Mouse (Mus musculus) heart, postnatal 0 days (tissue): Measurements from ENCODE around the gene Synrg. TPM values are rescaled to one million over a fixed set of nuclear protein-coding genes. Genes with fewer than 3 reads are reported as not detected.

ENCODE experiments used
- ATAC-seq: fragments of 200-750 bp; cut with Nextera tagmentation; 2 replicates; pipeline ENCODE4 v1.8.0; 2017; ENCODE audit warnings: low read depth, moderate number of reproducible peaks, moderate library complexity; ENCODE audit not compliant: insufficient read depth
- DNase-seq: peaks from one replicate; pipeline ENCODE4 v3.0.0-alpha.2; 2016; ENCODE audit warnings: low spot score
- H3K27ac ChIP-seq: fragments of 300-500 bp; sonication (generic); 2 replicates; pipeline ENCODE4 v1.5.1; 2014; ENCODE audit warnings: low read depth, mild to moderate bottlenecking
- H3K27me3 ChIP-seq: fragments of 300-500 bp; sonication (generic); 2 replicates; pipeline ENCODE4 v1.6.1; 2014; ENCODE audit warnings: low read length, mixed read lengths; ENCODE audit not compliant: control insufficient read depth, insufficient read depth
- H3K36me3 ChIP-seq: fragments of 300-500 bp; sonication (generic); replicated peaks from 2 replicates; pipeline ENCODE4 v1.6.1; 2014; ENCODE audit warnings: low read length, mixed read lengths; ENCODE audit not compliant: control insufficient read depth, insufficient read depth
- H3K4me1 ChIP-seq: fragments of 300-500 bp; sonication (generic); 2 replicates; pipeline ENCODE4 v1.6.1; 2014; ENCODE audit warnings: antibody characterized with exemption; ENCODE audit not compliant: control insufficient read depth, insufficient read depth
- H3K4me2 ChIP-seq: fragments of 300-500 bp; sonication (generic); 2 replicates; pipeline ENCODE4 v1.6.1; 2014; ENCODE audit warnings: low read depth, mild to moderate bottlenecking, low read length, moderate library complexity
- H3K4me3 ChIP-seq: fragments of 300-500 bp; sonication (generic); 2 replicates; pipeline ENCODE4 v1.5.1; 2014; ENCODE audit warnings: low read depth, low read length
- H3K9ac ChIP-seq: fragments of 300-500 bp; sonication (generic); replicated peaks from 2 replicates; pipeline ENCODE4 v1.6.1; 2014; ENCODE audit warnings: low read depth, low read length, mixed read lengths
- H3K9me3 ChIP-seq: fragments of 300-500 bp; sonication (generic); replicated peaks from 2 replicates; pipeline ENCODE4 v1.6.1; 2016; ENCODE audit warnings: low read length; ENCODE audit not compliant: control insufficient read depth
- CTCF ChIP-seq: IDR thresholded peaks from 2 replicates; pipeline ENCODE4 v1.5.1; 2016; ENCODE audit warnings: antibody characterized with exemption, control low read depth, low read depth
- EP300 ChIP-seq: IDR thresholded peaks from 2 replicates; pipeline ENCODE4 v1.6.1; 2016; ENCODE audit warnings: antibody characterized with exemption, low read depth
- WGBS: fragments of 180-500 bp; shearing (Covaris S2); extraction: QIAGEN DNeasy Blood & Tissue Kit; methylation state at CpG from one replicate; pipeline ENCODE4 v1.1.7; 2014; 5-methylcytosine and 5-hydroxymethylcytosine counted together
- polyA plus RNA-seq: library from polyadenylated mRNA; unstranded; fragments of >200 nt; fragmentation: Nextera tagmentation; extraction: Ambion mirVana; gene quantifications from 2 replicates; pipeline ENCODE4 v1.2.1, GENCODE M21; 2015
- total RNA-seq: library from RNA; depleted of rRNA; stranded (reverse); fragments of >200 nt; gene quantifications from 2 replicates; pipeline ENCODE4 v1.2.3, GENCODE M21; 2014; ENCODE audit warnings: low replicate concordance; rRNA removed

Synrg gene
- total RNA-seq (8.9 and 13.3 TPM in 2 replicates), polyA plus RNA-seq (5.0 and 5.6 TPM in 2 replicates)

DNA sequence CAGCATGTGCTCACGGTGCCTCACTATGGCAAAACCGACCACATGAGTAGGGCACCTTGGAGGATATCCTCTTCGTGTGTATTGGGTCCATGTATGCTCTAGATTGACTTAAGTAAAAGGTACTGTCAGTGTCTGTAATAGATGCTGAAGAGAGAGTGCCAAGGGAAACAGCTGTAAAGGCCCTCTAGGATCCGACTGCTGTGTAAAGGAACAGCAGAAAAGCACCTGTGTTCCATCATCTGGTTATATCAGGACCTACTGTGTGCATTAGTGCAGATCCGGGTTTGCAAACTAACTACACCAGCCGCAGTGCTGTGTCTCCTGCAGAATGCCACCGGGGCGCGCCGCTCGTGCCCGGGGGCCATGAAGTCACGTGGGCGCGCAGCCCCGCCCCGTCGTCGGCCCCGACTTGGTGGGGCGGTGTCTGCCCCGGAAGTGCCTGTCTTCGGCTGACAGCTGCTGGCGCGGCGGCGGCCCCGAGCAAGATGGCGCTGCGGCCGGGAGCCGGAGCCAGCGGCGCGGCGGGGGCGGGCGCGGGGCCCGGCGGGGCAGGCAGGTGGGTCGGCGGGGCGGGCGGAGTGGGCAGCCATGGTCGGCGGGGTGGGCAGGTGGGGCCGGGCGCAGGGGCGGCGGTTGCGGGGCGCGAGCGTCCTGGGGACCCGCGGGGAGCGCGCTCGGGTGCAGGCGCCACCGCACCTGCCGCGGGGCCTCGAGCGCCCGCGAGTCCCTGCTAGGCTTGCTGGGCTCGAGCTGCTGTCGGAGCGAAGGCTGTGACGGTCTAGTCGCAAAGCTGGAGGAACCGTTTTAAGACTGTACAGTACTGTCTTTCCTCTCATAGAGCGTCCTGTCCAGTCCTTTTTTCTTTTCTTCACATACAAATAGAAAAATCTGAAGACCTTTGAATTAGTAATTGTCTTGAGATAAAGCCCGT is at the start of gene Synrg:
TSS of gene Synrg (plus strand) at position 438 of the 931 bp plus-strand sequence.
- Histone ChIP-seq H3K27me3 (no peaks in the 10 kb centered on the region), H3K4me1 (no peaks in the 10 kb centered on the region), H3K27ac (peak within 1 kb of the TSS; percentile 83), H3K4me3 (peak within 1 kb of the TSS; percentile 83), H3K9ac (peak within 1 kb of the TSS; percentile 78), H3K36me3 (peaks cover 33% of the 10 kb centered on the region), H3K4me2 (peak within 1 kb of the TSS; percentile 74), H3K9me3 (no peaks in the 10 kb centered on the region)
- ATAC-seq, result peak; percentile 97
- no peak for TF ChIP-seq EP300
- DNase-seq, result peak; percentile 85
- WGBS, result 2% methylated on average over 67 of the region's 76 CpGs

DNA sequence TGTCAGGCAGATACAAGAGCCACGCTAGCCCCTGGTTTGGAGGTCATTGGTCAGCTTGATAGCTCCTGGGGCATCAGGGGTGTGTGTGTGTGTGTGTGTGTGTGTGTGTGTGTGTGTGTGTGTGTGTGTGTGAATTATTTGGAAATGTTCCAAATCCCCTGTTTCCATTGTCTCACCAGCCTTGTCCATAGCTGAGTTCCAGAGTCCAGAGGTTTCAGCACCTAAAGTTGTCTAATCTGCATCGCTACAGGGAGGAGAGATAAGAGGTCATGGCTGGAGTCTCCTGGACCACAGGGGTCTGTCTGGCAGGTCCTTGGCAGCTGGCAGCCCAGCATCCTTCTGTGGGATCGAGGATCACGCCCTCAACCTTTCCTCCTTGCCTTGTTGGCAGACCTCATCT is 49.7 kb upstream of the Synrg start:
- Histone ChIP-seq H3K4me1 (no peaks in the 10 kb centered on the region), H3K4me2 (no peak overlapping the region), H3K9ac (no peak overlapping the region), H3K27ac (no peak overlapping the region), H3K27me3 (no peaks in the 10 kb centered on the region), H3K9me3 (no peaks in the 10 kb centered on the region), H3K4me3 (no peak overlapping the region), H3K36me3 (no peaks in the 10 kb centered on the region)
- WGBS, result 46% methylated on average over 4 of the region's 4 CpGs
- no peak for TF ChIP-seq EP300
- TF ChIP-seq CTCF, result no peak
- no peak for DNase-seq
- no peak for ATAC-seq

DNA sequence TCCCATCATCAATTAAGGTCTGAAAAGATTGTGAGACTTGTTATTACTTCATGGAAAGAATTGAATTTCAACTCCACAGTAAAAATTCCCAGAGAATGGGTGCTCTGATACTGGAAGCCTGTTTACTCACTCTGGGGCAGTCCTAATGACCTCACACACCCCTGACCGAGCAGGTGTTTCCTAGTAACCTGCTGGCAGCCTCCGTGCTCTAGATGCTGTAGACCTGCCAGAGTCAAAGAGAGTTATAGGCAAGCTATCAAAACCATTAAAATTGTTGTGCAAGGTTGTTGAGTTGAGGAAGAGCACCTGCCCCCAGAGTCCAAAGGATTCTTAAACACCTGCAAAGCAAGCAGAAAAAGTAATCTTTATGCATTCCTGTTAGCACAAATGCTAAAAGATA is 41.6 kb upstream of the Synrg start:
- WGBS, result 73% methylated on average over 2 of the region's 2 CpGs
- no peaks in the 10 kb centered on the region for H3K4me1 ChIP-seq
- H3K9ac ChIP-seq, result no peak overlapping the region
- H3K36me3 ChIP-seq, result no peaks in the 10 kb centered on the region
- H3K27ac ChIP-seq, result no peak overlapping the region
- DNase-seq (no peak), ATAC-seq (no peak)
- no peak overlapping the region for H3K4me3 ChIP-seq
- H3K9me3 ChIP-seq, result no peaks in the 10 kb centered on the region
- no peak for TF ChIP-seq EP300
- no peak for TF ChIP-seq CTCF
- H3K4me2 ChIP-seq, result no peak overlapping the region
- no peaks in the 10 kb centered on the region for H3K27me3 ChIP-seq

DNA sequence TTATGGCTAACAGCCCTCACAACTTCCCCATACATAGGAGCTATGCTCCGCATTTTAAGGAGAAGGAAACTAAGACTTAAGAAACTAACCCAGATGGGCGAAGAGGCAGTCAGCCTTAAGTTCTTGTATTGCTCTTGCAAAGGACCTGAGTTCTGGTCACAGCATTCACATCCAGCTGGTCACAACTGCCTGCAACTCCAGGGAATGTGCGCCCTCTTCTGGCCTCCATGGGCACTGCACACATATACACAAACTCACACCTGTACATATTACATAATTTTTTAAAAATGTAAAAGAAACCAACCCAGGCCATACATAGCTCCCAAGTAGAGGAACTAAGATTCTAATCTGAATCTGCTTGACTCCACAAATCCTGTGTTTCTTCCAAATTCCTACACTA is 37.1 kb upstream of the Synrg start:
- H3K9me3 ChIP-seq, result no peaks in the 10 kb centered on the region
- WGBS, result 61% methylated on average over 3 of the region's 3 CpGs
- no peak overlapping the region for H3K4me3 ChIP-seq
- DNase-seq (no peak), ATAC-seq (no peak)
- no peak overlapping the region for H3K9ac ChIP-seq
- H3K27ac ChIP-seq, result no peak overlapping the region
- no peaks in the 10 kb centered on the region for H3K36me3 ChIP-seq
- H3K27me3 ChIP-seq, result no peaks in the 10 kb centered on the region
- no peaks in the 10 kb centered on the region for H3K4me1 ChIP-seq
- TF ChIP-seq CTCF (peak; percentile 46), EP300 (no peak)
- H3K4me2 ChIP-seq, result no peak overlapping the region

DNA sequence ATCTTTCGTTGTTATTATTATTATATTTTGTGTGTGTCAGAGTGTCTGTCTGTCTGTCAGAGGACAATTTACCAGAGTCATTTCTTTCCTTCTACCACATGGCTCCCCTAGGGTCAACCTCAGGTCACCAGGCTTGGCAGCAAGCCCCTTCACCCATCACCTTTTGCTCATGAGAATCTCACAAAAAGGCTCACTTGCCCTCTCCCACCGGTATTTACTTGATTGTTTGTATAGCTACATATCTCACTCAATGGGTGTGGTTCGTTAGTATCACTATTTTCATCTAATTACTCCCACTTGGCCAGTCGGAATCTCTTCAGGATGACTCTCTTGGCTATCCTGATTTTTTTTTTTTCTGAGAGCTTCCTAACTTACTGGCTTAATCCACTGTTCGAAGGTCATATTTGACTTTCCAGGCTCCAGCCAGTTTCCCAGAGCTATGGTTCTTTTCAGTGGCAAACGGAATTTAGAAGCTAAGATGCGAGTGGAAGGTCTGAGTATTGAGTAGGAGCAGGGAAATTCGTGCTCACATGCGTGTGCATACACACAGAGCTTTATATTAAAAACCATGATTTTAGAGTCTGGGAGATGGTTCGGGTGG is 31.6 kb upstream of the Synrg start:
- Histone ChIP-seq H3K4me3 (no peak overlapping the region), H3K27me3 (no peaks in the 10 kb centered on the region), H3K4me1 (no peaks in the 10 kb centered on the region), H3K9me3 (no peaks in the 10 kb centered on the region), H3K27ac (no peak overlapping the region), H3K36me3 (no peaks in the 10 kb centered on the region), H3K9ac (no peak overlapping the region), H3K4me2 (no peak overlapping the region)
- TF ChIP-seq EP300 (no peak), CTCF (no peak)
- 69% methylated on average over 10 of the region's 10 CpGs for WGBS
- ATAC-seq, result no peak
- DNase-seq, result no peak
